Mouse (Mus musculus) CH12.LX (cell line): Measurements from ENCODE around the gene Rilp. TPM values are rescaled to one million over a fixed set of nuclear protein-coding genes. Genes with fewer than 3 reads are reported as not detected.

Experiments
- DNase-seq: peaks from one replicate; pipeline ENCODE4 v3.0.0-alpha.2; 2013; ENCODE audit errors: extremely low read depth
- H3K27ac ChIP-seq: 2 replicates; pipeline ENCODE4 v1.5.1; 2012; ENCODE audit warnings: low read depth, mild to moderate bottlenecking, control low read depth, moderate library complexity; ENCODE audit not compliant: insufficient read depth
- H3K27me3 ChIP-seq: replicated peaks from 2 replicates; pipeline ENCODE3; 2012; ENCODE audit warnings: inconsistent platforms
- H3K36me3 ChIP-seq, 2 experiments: replicated peaks in 1 of 2; 2 replicates each; pipeline versions ENCODE3 to v1.6.1; 2012; ENCODE audit warnings: inconsistent platforms in 1 of 2, low read length in 1 of 2, mild to moderate bottlenecking in 1 of 2, mixed read lengths in 1 of 2, moderate library complexity in 1 of 2; ENCODE audit not compliant: control insufficient read depth in 1 of 2, insufficient read depth in 1 of 2
- H3K4me1 ChIP-seq, 2 experiments: 2 replicates each; pipeline ENCODE4 v1.6.1; 2012; ENCODE audit warnings: inconsistent platforms in 1 of 2, moderate library complexity in 1 of 2; ENCODE audit not compliant: insufficient read depth in 2 of 2, control insufficient read depth in 1 of 2
- H3K4me2 ChIP-seq: 2 replicates; pipeline ENCODE4 v1.6.1; 2012; ENCODE audit warnings: low read depth, mild to moderate bottlenecking, control low read depth; ENCODE audit not compliant: poor library complexity, insufficient read depth, severe bottlenecking
- H3K4me3 ChIP-seq, 3 experiments: fragments of 150-350 bp in 1 of 3; sonication (generic) in 1 of 3; replicated peaks in 1 of 3; 2 replicates each; pipeline versions ENCODE3 to v1.5.1; 2011 to 2012; ENCODE audit warnings: low read depth in 2 of 3, low read length in 2 of 3, mild to moderate bottlenecking in 2 of 3, moderate library complexity in 2 of 3, control low read depth in 1 of 3, improper control_type of control experiment in 1 of 3, inconsistent platforms in 1 of 3, mixed read lengths in 1 of 3; ENCODE audit not compliant: poor library complexity in 1 of 3
- H3K79me2 ChIP-seq: replicated peaks from 2 replicates; pipeline ENCODE4 v1.6.1; 2012; ENCODE audit warnings: mild to moderate bottlenecking, moderate library complexity; ENCODE audit not compliant: control insufficient read depth, poor library complexity, insufficient read depth, severe bottlenecking; ENCODE audit errors: extremely low read depth
- H3K9ac ChIP-seq: 2 replicates; pipeline ENCODE4 v1.6.1; 2012; ENCODE audit warnings: low read depth, mild to moderate bottlenecking, control low read depth, moderate library complexity; ENCODE audit not compliant: insufficient read depth
- H3K9me3 ChIP-seq: replicated peaks from 2 replicates; pipeline ENCODE3; 2012; ENCODE audit warnings: low read length, inconsistent platforms, mixed read lengths
- BHLHE40 ChIP-seq: IDR thresholded peaks from 2 replicates; pipeline ENCODE4 v1.6.1; 2011; ENCODE audit warnings: mild to moderate bottlenecking, low read depth, low read length, improper control_type of control experiment
- CHD1 ChIP-seq: IDR thresholded peaks from 2 replicates; pipeline ENCODE4 v1.6.1; 2012; ENCODE audit warnings: low read depth, low read length, improper control_type of control experiment, inconsistent platforms
- E2F4 ChIP-seq: IDR thresholded peaks from 2 replicates; pipeline ENCODE4 v1.6.1; 2011; ENCODE audit warnings: low read depth, low read length, improper control_type of control experiment; ENCODE audit not compliant: insufficient replicate concordance
- ELF1 ChIP-seq: IDR thresholded peaks from 2 replicates; pipeline ENCODE4 v1.6.1; 2014; ENCODE audit warnings: low read depth, mild to moderate bottlenecking, inconsistent platforms, low read length, improper control_type of control experiment
- ETS1 ChIP-seq: conservative IDR thresholded peaks from 2 replicates; pipeline ENCODE4 v1.6.1; 2012; ENCODE audit warnings: low read depth, mild to moderate bottlenecking, inconsistent platforms, low read length, improper control_type of control experiment, moderate library complexity
- IRF4 ChIP-seq: IDR thresholded peaks from 2 replicates; pipeline ENCODE4 v1.6.1; 2014; ENCODE audit warnings: low read depth, mild to moderate bottlenecking, inconsistent platforms, low read length, improper control_type of control experiment
- MAZ ChIP-seq: IDR thresholded peaks from 2 replicates; pipeline ENCODE4 v1.6.1; 2012; ENCODE audit warnings: low read depth, mild to moderate bottlenecking, inconsistent platforms, low read length, improper control_type of control experiment, moderate library complexity
- NRF1 ChIP-seq: IDR thresholded peaks from 2 replicates; pipeline ENCODE4 v1.6.1; 2014; ENCODE audit warnings: low read depth, mild to moderate bottlenecking, inconsistent platforms, low read length, improper control_type of control experiment, moderate library complexity
- TCF12 ChIP-seq: IDR thresholded peaks from 2 replicates; pipeline ENCODE4 v1.6.1; 2014; ENCODE audit warnings: low read depth, mild to moderate bottlenecking, inconsistent platforms, low read length, improper control_type of control experiment
- USF2 ChIP-seq: conservative IDR thresholded peaks from 2 replicates; pipeline ENCODE4 v1.6.1; 2011; ENCODE audit warnings: low read depth, low read length, improper control_type of control experiment
- ZKSCAN1 ChIP-seq: IDR thresholded peaks from 2 replicates; pipeline ENCODE4 v1.6.1; 2012; ENCODE audit warnings: low read depth, inconsistent platforms, low read length, improper control_type of control experiment, borderline replicate concordance
- ZMIZ1 ChIP-seq: IDR thresholded peaks from 2 replicates; pipeline ENCODE4 v1.6.1; 2012; ENCODE audit warnings: low read depth, mild to moderate bottlenecking, inconsistent platforms, low read length, improper control_type of control experiment
- dilution Hi-C: fragments of 300-500 bp; cut with MboI; formaldehyde crosslinking; loops from 2 replicates; pipeline ENCODE4 v1.14.3; 2020; ENCODE audit warnings: low sequenced_read_pairs; ENCODE audit not compliant: extremely low pct_unique_long_range_greater_than_20kb, extremely low pct_ligation_motif_present
- in situ Hi-C: fragments of 300-500 bp; cut with MboI; formaldehyde crosslinking; loops from 3 replicates; pipeline ENCODE4 v1.14.3; 2019; ENCODE audit warnings: low sequenced_read_pairs, low pct_ligation_motif_present, low pct_unique_long_range_greater_than_20kb, mixed read lengths
- polyA plus RNA-seq: library from polyadenylated mRNA; unstranded; fragments of >175 nt; gene quantifications from 2 replicates; pipeline ENCODE4 v1.2.1, GENCODE M21; 2012; ENCODE audit warnings: low read depth; ENCODE audit not compliant: insufficient read length
- total RNA-seq, 2 experiments: library from RNA; depleted of rRNA; stranded (reverse); fragments of 300-350 nt in 1 of 2; fragments of >200 nt in 1 of 2; gene quantifications; 2 replicates each; pipeline ENCODE4 v1.2.3; 2012 to 2014

Rilp gene
- total and polyA plus RNA-seq, 3 experiments: 0.17 to 1.1 (median 0.72) TPM

DNA sequence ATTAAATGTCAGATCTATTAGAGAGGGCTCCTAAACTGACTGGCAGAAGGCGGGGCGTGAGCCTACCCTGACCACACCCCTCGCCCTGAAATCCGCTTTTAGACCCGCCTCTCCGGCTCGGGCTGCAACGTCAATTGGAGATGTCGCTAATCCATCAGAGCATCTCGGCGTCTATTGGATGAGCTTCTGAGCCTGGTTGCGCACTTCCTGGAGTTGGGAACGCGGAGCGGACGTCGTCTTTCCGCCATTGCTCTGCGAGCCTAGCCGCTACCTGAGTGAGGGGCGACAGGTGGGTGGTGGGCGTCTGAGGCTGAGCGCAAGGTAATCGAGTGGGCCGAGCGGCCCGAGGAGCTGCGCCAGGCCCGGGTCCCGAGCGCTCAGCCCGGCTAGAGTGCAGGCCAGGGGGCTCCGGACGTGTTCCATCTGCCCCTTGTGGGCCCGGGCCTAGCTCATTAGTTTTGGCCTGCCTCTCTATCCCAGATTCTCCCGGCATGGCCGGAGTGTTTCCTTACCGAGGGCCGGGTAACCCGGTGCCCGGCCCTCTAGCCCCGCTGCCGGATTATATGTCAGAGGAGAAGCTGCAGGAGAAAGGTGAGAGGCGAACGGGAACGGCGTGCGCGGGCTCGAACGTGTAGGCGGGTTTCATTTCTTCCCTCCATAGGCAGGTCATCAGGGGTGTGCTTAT is 23.2 kb upstream of the Rilp start, which contains the start of gene Prpf8 (continued):
- TF ChIP-seq TCF12 (peak; percentile 84), NRF1 (peak; percentile 67), E2F4 (peak; percentile 72; the same call in 1 of the 2 replicates), ZKSCAN1 (no peak)

DNA sequence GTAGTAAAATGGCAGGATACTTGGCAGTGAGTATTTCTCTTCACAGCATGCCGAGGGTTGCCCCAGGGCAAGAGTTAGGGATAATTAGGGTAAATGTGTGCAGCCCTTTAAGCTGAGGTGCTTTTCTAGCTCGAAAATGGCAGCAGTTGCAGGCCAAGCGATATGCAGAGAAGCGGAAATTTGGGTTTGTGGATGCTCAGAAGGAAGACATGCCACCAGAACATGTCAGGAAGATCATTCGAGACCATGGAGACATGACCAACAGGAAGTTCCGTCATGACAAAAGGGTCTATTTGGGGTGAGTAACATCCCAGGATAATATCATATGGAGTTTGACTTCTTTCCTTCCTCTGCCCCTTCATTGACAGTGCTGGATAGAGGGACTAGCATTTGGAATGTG is 22.4 kb upstream of the Rilp start:
- in situ Hi-C loops (no loop called here), dilution Hi-C loops (no loop called here)
- H3K79me2 ChIP-seq: peaks cover 36% of the 10 kb centered on the region
- H3K4me2 ChIP-seq: peak overlapping the region; percentile 90
- H3K9ac ChIP-seq: peak overlapping the region; percentile 97
- no peaks in the 10 kb centered on the region for H3K9me3 ChIP-seq
- no peak overlapping the region for H3K27ac ChIP-seq
- peaks cover 3 to 36% of the 10 kb centered on the region in 2 experiments for H3K4me1 ChIP-seq
- peaks cover 38 to 47% of the 10 kb centered on the region in 2 experiments for H3K36me3 ChIP-seq
- no peak for TF ChIP-seq IRF4
- no peak for TF ChIP-seq USF2
- TF ChIP-seq CHD1: no peak
- no peak for TF ChIP-seq E2F4
- TF ChIP-seq ELF1: no peak
- TF ChIP-seq MAZ: no peak
- TF ChIP-seq ETS1: no peak
- TF ChIP-seq BHLHE40: no peak
- H3K27me3 ChIP-seq: no peaks in the 10 kb centered on the region
- peak overlapping the region; percentile 81 to 96 (median 83) for H3K4me3 ChIP-seq
- peak; percentile 39 for DNase-seq

DNA sequence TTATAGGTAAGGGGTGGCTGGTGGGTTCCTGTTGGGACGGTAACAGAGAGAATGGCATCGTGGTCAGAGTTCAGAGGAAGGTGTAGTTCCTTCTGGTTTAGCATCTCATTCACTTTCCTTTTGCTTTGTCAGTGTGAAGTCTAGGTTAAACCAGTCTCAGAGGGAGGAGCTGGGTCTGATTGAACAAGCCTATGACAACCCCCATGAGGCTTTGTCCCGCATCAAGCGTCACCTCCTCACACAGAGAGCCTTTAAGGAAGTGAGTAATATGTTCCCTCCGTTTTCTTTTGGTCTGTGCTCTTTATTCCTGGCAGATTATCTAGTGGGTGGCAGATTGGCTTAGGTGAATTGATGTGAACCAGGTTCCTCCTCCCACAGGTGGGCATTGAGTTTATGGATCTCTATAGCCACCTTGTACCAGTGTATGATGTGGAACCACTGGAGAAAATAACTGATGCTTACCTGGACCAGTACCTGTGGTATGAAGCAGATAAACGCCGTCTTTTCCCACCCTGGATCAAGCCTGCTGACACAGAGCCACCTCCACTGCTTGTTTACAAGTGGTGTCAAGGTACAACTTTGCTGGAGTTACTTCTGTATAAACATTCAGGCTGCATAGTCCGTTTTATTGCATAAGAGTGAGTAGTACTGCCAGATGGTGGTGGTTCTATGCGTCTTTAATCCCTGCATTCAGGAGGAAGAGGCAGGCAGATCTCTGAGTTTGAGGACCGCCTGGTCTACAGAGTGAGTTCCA is 15.4 kb upstream of the Rilp start:
- no peak overlapping the region for H3K9ac ChIP-seq
- peaks cover 12% of the 10 kb centered on the region for H3K79me2 ChIP-seq
- no peaks in the 10 kb centered on the region for H3K9me3 ChIP-seq
- no peak overlapping the region for H3K4me3 ChIP-seq
- DNase-seq: peak; percentile 62
- dilution Hi-C loops (no loop called here), in situ Hi-C loops (no loop called here)
- no peaks in the 10 kb centered on the region for H3K27me3 ChIP-seq
- H3K4me2 ChIP-seq: no peak overlapping the region
- H3K36me3 ChIP-seq: peaks cover 93 to 98% of the 10 kb centered on the region in 2 experiments
- H3K4me1 ChIP-seq: peaks cover 0 to 23% of the 10 kb centered on the region in 2 experiments; a peak in 2 of 4 replicates
- no peak overlapping the region for H3K27ac ChIP-seq
- TF ChIP-seq ZMIZ1 (0 out of 2 replicates have a peak, but pooled peaks have one; percentile 28), E2F4 (no peak)
- TF ChIP-seq, all 38 proteins: peak for 1
